Mouse (Mus musculus) embryonic facial prominence, embryonic 15.5 days (tissue): Measurements from ENCODE around the gene Zan. TPM values are rescaled to one million over a fixed set of nuclear protein-coding genes. Genes with fewer than 3 reads are reported as not detected.

Experiments used
- polyA plus RNA-seq: library from polyadenylated mRNA; unstranded; fragments of >200 nt; fragmentation: Nextera tagmentation; extraction: Ambion mirVana; gene quantifications from 2 replicates; pipeline ENCODE4 v1.2.1, GENCODE M21; 2015

The Zan gene
- polyA plus RNA-seq, 1 experiment from 2014 or later, result 0.23 TPM

Other genes starting within 250 kb of the Zan start
- 19.0 and 24.0 TPM in 2 replicates for gene Ache, start 189.5 kb downstream of the Zan start, polyA plus RNA-seq
- 10.9 and 11.0 TPM in 2 replicates for gene Ufsp1, start 182.4 kb downstream of the Zan start, polyA plus RNA-seq
- gene Srrt, start 169.4 kb downstream of the Zan start, polyA plus RNA-seq, result 124 TPM in 2 replicates
- 112 and 117 TPM in 2 replicates for gene Trip6, start 162.7 kb downstream of the Zan start, polyA plus RNA-seq
- gene Slc12a9, start 143.5 kb downstream of the Zan start, polyA plus RNA-seq, result 14.8 and 16.3 TPM in 2 replicates
- gene Ephb4, start 127.0 kb downstream of the Zan start, polyA plus RNA-seq, result 60.2 and 66.1 TPM in 2 replicates
- gene Pop7, start 25.5 kb upstream of the Zan start, polyA plus RNA-seq, result 45.1 and 45.9 TPM in 2 replicates
- gene Gigyf1, start 41.5 kb upstream of the Zan start, polyA plus RNA-seq, result 12.7 and 15.5 TPM in 2 replicates
- not detected in 2 replicates for gene Epo, start 56.2 kb upstream of the Zan start, polyA plus RNA-seq
- 442 and 451 TPM in 2 replicates for gene Gnb2, start 56.4 kb upstream of the Zan start, polyA plus RNA-seq
- gene Actl6b, start 76.5 kb upstream of the Zan start, polyA plus RNA-seq, result 1.4 and 2.8 TPM in 2 replicates
- gene Tfr2, start 92.8 kb upstream of the Zan start, polyA plus RNA-seq, result 1.5 and 2.0 TPM in 2 replicates
- 43.3 and 47.3 TPM in 2 replicates for gene Mospd3, start 124.0 kb upstream of the Zan start, polyA plus RNA-seq
- 261 and 273 TPM in 2 replicates for gene Pcolce, start 136.7 kb upstream of the Zan start, polyA plus RNA-seq
- gene Fbxo24, start 151.9 kb upstream of the Zan start, polyA plus RNA-seq, result 0.25 and 0.26 TPM in 2 replicates
- 37.2 and 48.9 TPM in 2 replicates for gene Lrch4, start 152.1 kb upstream of the Zan start, polyA plus RNA-seq
- 12.7 and 13.1 TPM in 2 replicates for gene Gm20605, start 152.1 kb upstream of the Zan start, polyA plus RNA-seq
- gene Sap25, start 164.3 kb upstream of the Zan start, polyA plus RNA-seq, result 10.1 and 10.2 TPM in 2 replicates
- 0.16 and 0.28 TPM in 2 replicates for gene Irs3, start 168.7 kb upstream of the Zan start, polyA plus RNA-seq
- 16.5 and 18.1 TPM in 2 replicates for gene Agfg2, start 207.7 kb upstream of the Zan start, polyA plus RNA-seq